Mouse (Mus musculus): Measurements from ENCODE around the gene Fgd2. TPM values are rescaled to one million over a fixed set of nuclear protein-coding genes. Genes with fewer than 3 reads are reported as not detected.
A peak's percentile ranks its signal among the peaks of the same experiment; 100 is the strongest.

The Fgd2 gene
- polyA plus RNA-seq, 1 experiment from 2014 or later, result 6.7 TPM

- Histone ChIP-seq H3K36me3 (no peaks in the 10 kb centered on the region), H3K9ac (peak overlapping the region; percentile 19; the same call in 1 of the 2 replicates), H3K9me3 (no peaks in the 10 kb centered on the region), H3K27ac (no peak overlapping the region), H3K4me2 (replicated peaks) (peak overlapping the region; percentile 54), H3K27me3 (peaks cover 68% of the 10 kb centered on the region), H3K4me3 (peak overlapping the region; percentile 21), H3K4me1 (peaks cover 35% of the 10 kb centered on the region)
- 8% methylated on average over 18 of the region's 18 CpGs for WGBS
- ATAC-seq (ENCODE audit: low FRiP score, low read depth), result no peak
These were observed 38.1 kb upstream of the Fgd2 start for GRCm38 (mm10) chr17:29322603-29322962.

DNA sequence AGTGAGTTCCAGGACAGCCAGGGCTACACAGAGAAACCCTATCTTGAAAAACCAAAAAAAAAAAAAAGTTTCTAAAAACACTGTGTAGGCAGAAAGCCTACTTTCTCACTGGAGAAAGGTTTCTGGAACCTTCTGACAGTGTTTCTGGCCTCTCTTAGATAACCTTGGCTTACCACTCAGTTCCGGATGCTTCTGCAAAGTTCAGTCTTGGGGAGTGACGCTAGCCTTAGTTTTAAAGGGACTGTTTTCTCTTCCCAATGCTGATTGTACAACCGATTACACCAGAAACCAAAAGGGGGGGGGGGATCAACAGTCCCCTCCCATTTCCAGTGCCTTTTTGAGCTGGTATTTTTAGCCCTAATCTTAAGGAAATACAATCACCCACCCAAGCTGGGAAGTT, 37.1 kb upstream of the Fgd2 start:
- H3K4me2 ChIP-seq (replicated peaks), result no peak overlapping the region
- H3K4me3 ChIP-seq, result no peak overlapping the region
- H3K36me3 ChIP-seq, result no peaks in the 10 kb centered on the region
- H3K27me3 ChIP-seq, result peaks cover 76% of the 10 kb centered on the region
- WGBS, result 87% methylated on average over 3 of the region's 3 CpGs
- H3K4me1 ChIP-seq, result peaks cover 37% of the 10 kb centered on the region
- H3K27ac ChIP-seq, result no peak overlapping the region
- no peaks in the 10 kb centered on the region for H3K9me3 ChIP-seq
- H3K9ac ChIP-seq, result no peak overlapping the region
- ATAC-seq (ENCODE audit: low FRiP score, low read depth), result no peak

DNA sequence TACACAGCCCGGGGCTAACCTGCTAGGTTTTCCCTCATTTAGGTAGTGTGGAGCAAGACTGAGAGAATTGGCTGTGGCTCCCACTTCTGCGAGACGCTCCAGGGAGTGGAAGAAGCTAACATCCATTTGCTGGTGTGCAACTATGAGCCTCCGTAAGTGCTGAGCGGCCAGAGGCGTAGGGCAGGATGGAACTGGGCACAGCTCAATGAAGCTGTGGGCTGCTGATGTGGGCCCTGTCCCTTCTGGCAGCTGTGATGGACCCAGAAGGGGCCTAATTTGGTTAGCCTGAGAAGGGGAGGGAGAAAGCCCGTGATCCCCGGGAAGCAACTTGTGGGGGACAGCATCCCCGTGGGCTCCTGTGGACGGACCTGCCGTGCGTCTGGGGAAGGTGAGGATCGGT, 34.9 kb upstream of the Fgd2 start:
- no peaks in the 10 kb centered on the region for H3K9me3 ChIP-seq
- no peak overlapping the region for H3K4me3 ChIP-seq
- WGBS, result 60% methylated on average over 13 of the region's 13 CpGs
- H3K9ac ChIP-seq, result peak overlapping the region; percentile 53; the same call in 1 of the 2 replicates
- H3K36me3 ChIP-seq, result peaks cover 8% of the 10 kb centered on the region
- H3K27me3 ChIP-seq, result peaks cover 56% of the 10 kb centered on the region
- no peak for ATAC-seq (ENCODE audit: low FRiP score, low read depth)
- H3K27ac ChIP-seq, result no peak overlapping the region
- peaks cover 37% of the 10 kb centered on the region for H3K4me1 ChIP-seq
- H3K4me2 ChIP-seq (replicated peaks), result 0 out of 2 replicates have a peak overlapping the region, but pooled peaks have one; percentile 59

GRCm38 (mm10) chr17:29326531-29327529, 33.9 kb upstream of the Fgd2 start:
- WGBS, result 17% methylated on average over 52 of the region's 52 CpGs
- Histone ChIP-seq H3K4me3 (peak overlapping the region; percentile 29), H3K4me1 (peaks cover 32% of the 10 kb centered on the region), H3K27me3 (peaks cover 46% of the 10 kb centered on the region), H3K27ac (no peak overlapping the region), H3K9me3 (no peaks in the 10 kb centered on the region), H3K9ac (peak overlapping the region; percentile 53), H3K4me2 (replicated peaks) (peak overlapping the region; percentile 59), H3K36me3 (peaks cover 17% of the 10 kb centered on the region)
- 0 out of 2 replicates have a peak, but pooled peaks have one; percentile 45 for ATAC-seq (ENCODE audit: low FRiP score, low read depth)

- ATAC-seq (ENCODE audit: low FRiP score, low read depth), result no peak
- Histone ChIP-seq H3K9me3 (no peaks in the 10 kb centered on the region), H3K4me2 (replicated peaks) (no peak overlapping the region), H3K27me3 (peaks cover 38% of the 10 kb centered on the region), H3K9ac (no peak overlapping the region), H3K4me1 (peaks cover 24% of the 10 kb centered on the region), H3K4me3 (no peak overlapping the region), H3K27ac (no peak overlapping the region), H3K36me3 (peaks cover 26% of the 10 kb centered on the region)
- 76% methylated on average over 9 of the region's 9 CpGs for WGBS
These were observed 33.0 kb upstream of the Fgd2 start for GRCm38 (mm10) chr17:29327691-29328090.

GRCm38 (mm10) chr17:29330221-29330620, 30.5 kb upstream of the Fgd2 start:
- Histone ChIP-seq H3K9ac (no peak overlapping the region), H3K27me3 (peaks cover 23% of the 10 kb centered on the region), H3K4me3 (no peak overlapping the region), H3K9me3 (no peaks in the 10 kb centered on the region), H3K36me3 (peaks cover 48% of the 10 kb centered on the region), H3K27ac (no peak overlapping the region), H3K4me1 (peaks cover 20% of the 10 kb centered on the region), H3K4me2 (replicated peaks) (no peak overlapping the region)
- 86% methylated on average over 3 of the region's 3 CpGs for WGBS
- no peak for ATAC-seq (ENCODE audit: low FRiP score, low read depth)

DNA sequence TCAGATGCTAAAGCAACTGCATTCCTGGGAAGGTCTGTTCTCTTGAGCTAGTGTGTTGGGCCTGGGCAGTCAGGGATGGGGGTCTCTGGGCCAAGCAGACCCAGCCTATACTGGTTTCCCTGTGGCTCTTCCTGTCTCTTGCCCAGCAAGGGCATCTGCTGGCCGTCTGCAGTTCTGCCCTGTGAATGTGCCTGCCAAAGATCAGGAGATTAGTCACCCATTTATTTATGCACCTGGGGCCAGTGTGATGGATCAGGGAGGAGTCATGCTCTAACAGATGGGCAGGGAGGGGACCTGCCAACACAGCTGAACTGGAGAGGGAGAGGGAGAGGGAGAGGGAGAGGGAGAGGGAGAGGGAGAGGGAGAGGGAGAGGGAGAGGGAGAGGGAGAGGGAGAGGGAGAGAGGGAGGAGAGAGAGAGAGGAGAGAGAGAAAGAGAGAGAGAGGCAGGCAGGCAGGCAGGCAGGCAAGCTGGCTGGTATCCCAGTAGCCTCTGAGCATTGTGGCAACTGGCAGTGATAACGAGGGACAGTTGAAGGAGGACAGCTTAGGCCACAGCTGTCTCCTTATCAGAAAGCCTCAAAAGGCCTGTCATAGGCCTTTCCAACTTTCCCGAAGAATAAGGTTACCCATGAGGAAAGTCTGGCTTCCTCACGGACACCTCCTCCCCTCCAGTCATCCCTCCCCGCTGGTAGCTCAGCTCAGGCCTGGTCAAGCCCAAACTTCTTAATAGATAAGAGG, 29.9 kb upstream of the Fgd2 start:
- Histone ChIP-seq H3K9me3 (no peaks in the 10 kb centered on the region), H3K27ac (no peak overlapping the region), H3K4me1 (peaks cover 20% of the 10 kb centered on the region), H3K27me3 (peaks cover 22% of the 10 kb centered on the region), H3K4me3 (no peak overlapping the region), H3K36me3 (peaks cover 54% of the 10 kb centered on the region), H3K4me2 (replicated peaks) (no peak overlapping the region), H3K9ac (no peak overlapping the region)
- ATAC-seq (ENCODE audit: low FRiP score, low read depth), result no peak
- WGBS, result 49% methylated on average over 5 of the region's 5 CpGs

DNA sequence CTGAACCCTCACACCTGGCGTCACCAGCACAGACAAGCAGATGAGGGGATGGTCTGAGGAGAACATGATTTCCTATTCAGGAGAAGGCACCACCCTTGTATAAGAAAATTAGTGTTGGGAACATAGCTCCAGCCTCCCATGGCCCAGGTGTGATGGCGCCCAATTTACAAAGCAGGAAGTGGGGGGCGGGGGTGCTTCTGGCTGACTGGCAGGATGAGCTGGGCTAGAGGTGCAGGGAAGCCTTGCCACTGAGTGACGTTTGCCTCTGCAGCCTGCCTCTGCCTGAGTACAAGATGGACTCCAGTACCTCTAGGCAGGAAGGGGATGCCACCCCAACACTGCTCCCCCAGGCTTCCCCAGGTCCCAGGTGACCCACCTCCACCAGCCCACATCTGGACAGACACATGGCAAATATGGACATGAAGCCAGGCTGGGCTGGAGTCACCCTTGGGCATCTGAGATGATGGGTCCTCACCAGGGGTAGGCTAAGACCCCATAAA, 28.5 kb upstream of the Fgd2 start:
- Histone ChIP-seq H3K27me3 (peaks cover 12% of the 10 kb centered on the region), H3K36me3 (peaks cover 68% of the 10 kb centered on the region), H3K9me3 (no peaks in the 10 kb centered on the region), H3K27ac (no peak overlapping the region), H3K4me3 (no peak overlapping the region), H3K9ac (no peak overlapping the region), H3K4me1 (peaks cover 6% of the 10 kb centered on the region), H3K4me2 (replicated peaks) (no peak overlapping the region)
- WGBS, result 73% methylated on average over 4 of the region's 4 CpGs
- ATAC-seq (ENCODE audit: low FRiP score, low read depth), result no peak

GRCm38 (mm10) chr17:29336266-29336990, 24.3 kb upstream of the Fgd2 start:
- Histone ChIP-seq H3K9me3 (no peaks in the 10 kb centered on the region), H3K4me1 (peaks cover 12% of the 10 kb centered on the region), H3K27ac (no peak overlapping the region), H3K27me3 (no peaks in the 10 kb centered on the region), H3K36me3 (peaks cover 91% of the 10 kb centered on the region), H3K4me3 (no peak overlapping the region), H3K9ac (no peak overlapping the region), H3K4me2 (replicated peaks) (no peak overlapping the region)
- WGBS, result 94% methylated on average over 19 of the region's 19 CpGs
- no peak for ATAC-seq (ENCODE audit: low FRiP score, low read depth)

- no peaks in the 10 kb centered on the region for H3K9me3 ChIP-seq
- no peaks in the 10 kb centered on the region for H3K27me3 ChIP-seq
- no peak for ATAC-seq (ENCODE audit: low FRiP score, low read depth)
- no peak overlapping the region for H3K4me3 ChIP-seq
- WGBS, result 88% methylated on average over 9 of the region's 9 CpGs
- H3K4me2 ChIP-seq (replicated peaks), result no peak overlapping the region
- peaks cover 82% of the 10 kb centered on the region for H3K36me3 ChIP-seq
- H3K4me1 ChIP-seq, result peaks cover 30% of the 10 kb centered on the region
- peak overlapping the region; percentile 28; the same call in 1 of the 2 replicates for H3K27ac ChIP-seq
- no peak overlapping the region for H3K9ac ChIP-seq
These were observed 22.5 kb upstream of the Fgd2 start for GRCm38 (mm10) chr17:29337979-29338823.

All from limb, embryonic 13.5 days (tissue).